Mouse (Mus musculus): ENCODE measurements around the gene Gm9745.
"Not testable (repeated sequence)": the region's sequence is repeated elsewhere in the genome, so short reads cannot be mapped to it uniquely, and the experiment has no call there.

Gene Gm9745

GRCm38 (mm10) chr13:8948131-8948530 lies at the start of gene Gm9745:
Gene Gm9745 (minus strand): TSS chr13:8948231.
- not testable (repeated sequence) for DNase-seq (ENCODE audit: low spot score in 2 of 2)

GRCm38 (mm10) chr13:8997221-8997620 lies 49.2 kb upstream of the Gm9745 start:
- not testable (repeated sequence) for DNase-seq (ENCODE audit: low spot score in 2 of 2)

GRCm38 (mm10) chr13:8995990-8996786 lies 48.2 kb upstream of the Gm9745 start, which contains the start of gene Gtpbp4:
Gene Gtpbp4 (minus strand): TSS chr13:8996083.
- DNase-seq (ENCODE audit: low spot score in 2 of 2), result peak; percentile 95 to 97

GRCm38 (mm10) chr13:8995159-8995989 lies 47.3 kb upstream of the Gm9745 start:
- DNase-seq (ENCODE audit: low spot score in 2 of 2), result no peak

GRCm38 (mm10) chr13:8992231-8992630 lies 44.2 kb upstream of the Gm9745 start:
- no peak for DNase-seq (ENCODE audit: low spot score in 2 of 2)

- no peak for DNase-seq (ENCODE audit: low spot score in 2 of 2)
Observed at GRCm38 (mm10) chr13:8972972-8973371, 24.9 kb upstream of the Gm9745 start.

- no peak for DNase-seq (ENCODE audit: low spot score in 2 of 2)
Observed at GRCm38 (mm10) chr13:8972369-8972768, 24.3 kb upstream of the Gm9745 start.

- no peak for DNase-seq (ENCODE audit: low spot score in 2 of 2)
Observed at GRCm38 (mm10) chr13:8967742-8968141, 19.7 kb upstream of the Gm9745 start.

GRCm38 (mm10) chr13:8965224-8965623 lies 17.2 kb upstream of the Gm9745 start:
- no peak for DNase-seq (ENCODE audit: low spot score in 2 of 2)

GRCm38 (mm10) chr13:8962266-8962665 lies 14.2 kb upstream of the Gm9745 start:
- not testable (repeated sequence) for DNase-seq (ENCODE audit: low spot score in 2 of 2)

GRCm38 (mm10) chr13:8961128-8961888 lies 13.3 kb upstream of the Gm9745 start:
- DNase-seq (ENCODE audit: low spot score in 2 of 2), result not testable (repeated sequence)

GRCm38 (mm10) chr13:8959554-8959953 lies 11.5 kb upstream of the Gm9745 start:
- not testable (repeated sequence) for DNase-seq (ENCODE audit: low spot score in 2 of 2)

GRCm38 (mm10) chr13:8959058-8959457 lies 11.0 kb upstream of the Gm9745 start:
- not testable (repeated sequence) for DNase-seq (ENCODE audit: low spot score in 2 of 2)

GRCm38 (mm10) chr13:8956873-8957272 lies 8.8 kb upstream of the Gm9745 start:
- not testable (repeated sequence) for DNase-seq (ENCODE audit: low spot score in 2 of 2)

- DNase-seq (ENCODE audit: low spot score in 2 of 2), result not testable (repeated sequence)
Observed at GRCm38 (mm10) chr13:8955127-8955526, 7.1 kb upstream of the Gm9745 start.

- DNase-seq (ENCODE audit: low spot score in 2 of 2), result not testable (repeated sequence)
Observed at GRCm38 (mm10) chr13:8952563-8952962, 4.5 kb upstream of the Gm9745 start, which contains the start of gene Idi2. Gene Idi2 (plus strand): TSS chr13:8952863.

GRCm38 (mm10) chr13:8943828-8944227 lies 4.2 kb downstream of the Gm9745 start:
- DNase-seq (ENCODE audit: low spot score in 2 of 2), result not testable (repeated sequence)

- not testable (repeated sequence) for DNase-seq (ENCODE audit: low spot score in 2 of 2)
Observed at GRCm38 (mm10) chr13:8941701-8942100, 6.3 kb downstream of the Gm9745 start.

GRCm38 (mm10) chr13:8941110-8941509 lies 6.9 kb downstream of the Gm9745 start:
- not testable (repeated sequence) for DNase-seq (ENCODE audit: low spot score in 2 of 2)

GRCm38 (mm10) chr13:8937611-8938140 lies 10.4 kb downstream of the Gm9745 start:
- DNase-seq (ENCODE audit: low spot score in 2 of 2), result not testable (repeated sequence)

- no peak for DNase-seq (ENCODE audit: low spot score in 2 of 2)
Observed at GRCm38 (mm10) chr13:8933499-8933898, 14.5 kb downstream of the Gm9745 start.

All from spleen, postnatal 4 days (tissue).